Mouse (Mus musculus) heart, postnatal 0 days (tissue): ENCODE data around the gene Dppa4.

Source experiments
- CTCF ChIP-seq: IDR thresholded peaks from 2 replicates; pipeline ENCODE4 v1.5.1; 2016; ENCODE audit warnings: antibody characterized with exemption, control low read depth, low read depth
- EP300 ChIP-seq: IDR thresholded peaks from 2 replicates; pipeline ENCODE4 v1.6.1; 2016; ENCODE audit warnings: antibody characterized with exemption, low read depth

GRCm38 (mm10) chr16:48280883-48281282, 2.6 kb upstream of the Dppa4 start:
- no peak for TF ChIP-seq CTCF
- TF ChIP-seq EP300, result no peak
